Mouse (Mus musculus) forebrain, embryonic 16.5 days (tissue): ENCODE measurements at regions not wholly inside any gene's neighbourhood (a gene's known extent, or its start where the extent isn't known, plus 50 kb on each side); places are given as distances from the start of the nearest gene placed in this dataset.
A peak's percentile ranks its signal among the peaks of the same experiment; 100 is the strongest.

ENCODE experiments used
- ATAC-seq: fragments of 200-750 bp; cut with Nextera tagmentation; 2 replicates; pipeline ENCODE4 v1.8.0; 2017; ENCODE audit warnings: mild to moderate bottlenecking, moderate library complexity
- H3K27ac ChIP-seq: fragments of 300-500 bp; sonication (generic); 2 replicates; pipeline ENCODE4 v1.5.1; 2014; ENCODE audit warnings: low read length, control low read depth
- H3K27me3 ChIP-seq: fragments of 300-500 bp; sonication (generic); replicated peaks from 2 replicates; pipeline ENCODE4 v1.6.1; 2014; ENCODE audit warnings: low read length; ENCODE audit not compliant: control insufficient read depth, insufficient read depth
- H3K36me3 ChIP-seq: fragments of 300-500 bp; sonication (generic); 2 replicates; pipeline ENCODE4 v1.6.1; 2014; ENCODE audit not compliant: control insufficient read depth, insufficient read depth
- H3K4me1 ChIP-seq: fragments of 300-500 bp; sonication (generic); replicated peaks from 2 replicates; pipeline ENCODE4 v1.6.1; 2014; ENCODE audit warnings: low read length; ENCODE audit not compliant: control insufficient read depth, insufficient read depth
- H3K4me2 ChIP-seq: fragments of 300-500 bp; sonication (generic); 2 replicates; pipeline ENCODE4 v1.6.1; 2014; ENCODE audit warnings: mild to moderate bottlenecking, low read length, control low read depth
- H3K4me3 ChIP-seq: fragments of 300-500 bp; sonication (generic); replicated peaks from 2 replicates; pipeline ENCODE4 v1.5.1; 2014; ENCODE audit warnings: mild to moderate bottlenecking, low read length, control low read depth
- H3K9ac ChIP-seq: fragments of 300-500 bp; sonication (generic); replicated peaks from 2 replicates; pipeline ENCODE4 v1.6.1; 2014; ENCODE audit warnings: low read depth, low read length, control low read depth
- H3K9me3 ChIP-seq: fragments of 300-500 bp; sonication (generic); 2 replicates; pipeline ENCODE4 v1.6.1; 2016; ENCODE audit warnings: low read length; ENCODE audit not compliant: control insufficient read depth
- WGBS: fragments of 180-500 bp; shearing (Covaris S2); extraction: QIAGEN DNeasy Blood & Tissue Kit; methylation state at CpG from one replicate; pipeline ENCODE4 v1.1.7; 2014; 5-methylcytosine and 5-hydroxymethylcytosine counted together

- WGBS = 31% methylated on average over 9 of the region's 9 CpGs
- H3K9ac ChIP-seq = no peak overlapping the region
- H3K4me1 ChIP-seq = peaks cover 18% of the 10 kb centered on the region
- H3K27me3 ChIP-seq = no peaks in the 10 kb centered on the region
- no peak overlapping the region for H3K4me3 ChIP-seq
- H3K4me2 ChIP-seq = no peak overlapping the region
- no peak overlapping the region for H3K27ac ChIP-seq
- H3K36me3 ChIP-seq = no peaks in the 10 kb centered on the region
- H3K9me3 ChIP-seq = peaks cover 4% of the 10 kb centered on the region; the same call in 1 of the 2 replicates
- ATAC-seq = peak; percentile 69
Measured at GRCm38 (mm10) chr8:113978946-113979345, 130.4 kb upstream of the Adamts18 start.

GRCm38 (mm10) chr8:113979837-113980236, 131.3 kb upstream of the Adamts18 start:
- 94% methylated on average over 5 of the region's 5 CpGs for WGBS
- Histone ChIP-seq H3K36me3 (no peaks in the 10 kb centered on the region), H3K9me3 (peaks cover 4% of the 10 kb centered on the region; the same call in 1 of the 2 replicates), H3K4me2 (no peak overlapping the region), H3K27me3 (no peaks in the 10 kb centered on the region), H3K9ac (no peak overlapping the region), H3K4me3 (no peak overlapping the region), H3K27ac (no peak overlapping the region; the same call in 1 of the 2 replicates), H3K4me1 (peaks cover 16% of the 10 kb centered on the region)
- no peak for ATAC-seq

GRCm38 (mm10) chr8:113981339-113981738, 132.8 kb upstream of the Adamts18 start:
- peaks cover 16% of the 10 kb centered on the region for H3K4me1 ChIP-seq
- ATAC-seq = no peak
- H3K36me3 ChIP-seq = no peaks in the 10 kb centered on the region
- H3K9me3 ChIP-seq = peaks cover 4% of the 10 kb centered on the region; the same call in 1 of the 2 replicates
- 33% methylated on average over 1 of the region's 1 CpGs for WGBS
- H3K4me3 ChIP-seq = no peak overlapping the region
- no peak overlapping the region for H3K4me2 ChIP-seq
- H3K27me3 ChIP-seq = no peaks in the 10 kb centered on the region
- H3K9ac ChIP-seq = no peak overlapping the region
- no peak overlapping the region for H3K27ac ChIP-seq

GRCm38 (mm10) chr8:113984845-113985244, 136.3 kb upstream of the Adamts18 start:
- Histone ChIP-seq H3K36me3 (no peaks in the 10 kb centered on the region), H3K9ac (no peak overlapping the region), H3K27me3 (no peaks in the 10 kb centered on the region), H3K4me3 (no peak overlapping the region), H3K4me2 (no peak overlapping the region), H3K4me1 (peaks cover 2% of the 10 kb centered on the region; the same call in 1 of the 2 replicates), H3K9me3 (peaks cover 2% of the 10 kb centered on the region; the same call in 1 of the 2 replicates), H3K27ac (no peak overlapping the region)
- 11% methylated on average over 10 of the region's 10 CpGs for WGBS
- peak; percentile 43 for ATAC-seq

GRCm38 (mm10) chr8:113985471-113985870, 136.9 kb upstream of the Adamts18 start:
- no peak for ATAC-seq
- H3K4me1 ChIP-seq = peaks cover 2% of the 10 kb centered on the region; the same call in 1 of the 2 replicates
- no peak overlapping the region for H3K27ac ChIP-seq
- no peak overlapping the region for H3K4me3 ChIP-seq
- H3K9ac ChIP-seq = no peak overlapping the region
- no peaks in the 10 kb centered on the region for H3K9me3 ChIP-seq
- 56% methylated on average over 11 of the region's 11 CpGs for WGBS
- no peak overlapping the region for H3K4me2 ChIP-seq
- no peaks in the 10 kb centered on the region for H3K36me3 ChIP-seq
- no peaks in the 10 kb centered on the region for H3K27me3 ChIP-seq

- no peak overlapping the region for H3K9ac ChIP-seq
- WGBS = 72% methylated on average over 7 of the region's 7 CpGs
- no peak overlapping the region for H3K4me2 ChIP-seq
- H3K27me3 ChIP-seq = no peaks in the 10 kb centered on the region
- no peak overlapping the region for H3K4me3 ChIP-seq
- no peaks in the 10 kb centered on the region for H3K9me3 ChIP-seq
- ATAC-seq = no peak
- H3K36me3 ChIP-seq = no peaks in the 10 kb centered on the region
- peaks cover 2% of the 10 kb centered on the region; the same call in 1 of the 2 replicates for H3K4me1 ChIP-seq
- no peak overlapping the region for H3K27ac ChIP-seq
Measured at GRCm38 (mm10) chr8:113985948-113986347, 137.4 kb upstream of the Adamts18 start.

GRCm38 (mm10) chr8:113990718-113991117, 142.2 kb upstream of the Adamts18 start:
- Histone ChIP-seq H3K9ac (no peak overlapping the region), H3K36me3 (no peaks in the 10 kb centered on the region), H3K9me3 (no peaks in the 10 kb centered on the region), H3K4me1 (no peaks in the 10 kb centered on the region), H3K4me2 (no peak overlapping the region), H3K4me3 (no peak overlapping the region), H3K27me3 (no peaks in the 10 kb centered on the region), H3K27ac (no peak overlapping the region)
- WGBS = 92% methylated on average over 9 of the region's 9 CpGs
- ATAC-seq = no peak

GRCm38 (mm10) chr8:113998881-113999280, 134.5 kb upstream of the Nudt7 start:
- Histone ChIP-seq H3K36me3 (no peaks in the 10 kb centered on the region), H3K4me2 (no peak overlapping the region), H3K27me3 (no peaks in the 10 kb centered on the region), H3K9ac (no peak overlapping the region), H3K4me3 (no peak overlapping the region), H3K9me3 (no peaks in the 10 kb centered on the region), H3K4me1 (no peaks in the 10 kb centered on the region), H3K27ac (no peak overlapping the region)
- 77% methylated on average over 6 of the region's 6 CpGs for WGBS
- no peak for ATAC-seq

- H3K4me3 ChIP-seq = no peak overlapping the region
Measured at GRCm38 (mm10) chr8:114001674-114002073, 131.7 kb upstream of the Nudt7 start.

GRCm38 (mm10) chr8:114004436-114004835, 128.9 kb upstream of the Nudt7 start:
- Histone ChIP-seq H3K9ac (no peak overlapping the region), H3K27me3 (no peaks in the 10 kb centered on the region), H3K27ac (no peak overlapping the region), H3K4me2 (no peak overlapping the region), H3K4me1 (no peaks in the 10 kb centered on the region), H3K4me3 (no peak overlapping the region), H3K9me3 (no peaks in the 10 kb centered on the region), H3K36me3 (no peaks in the 10 kb centered on the region)
- 85% methylated on average over 7 of the region's 7 CpGs for WGBS
- no peak for ATAC-seq

More at GRCm38 (mm10) chr8:114001674-114002073, 131.7 kb upstream of the Nudt7 start:
- H3K36me3 ChIP-seq = no peaks in the 10 kb centered on the region
- no peak overlapping the region for H3K4me2 ChIP-seq
- 87% methylated on average over 2 of the region's 2 CpGs for WGBS
- ATAC-seq = no peak
- no peaks in the 10 kb centered on the region for H3K27me3 ChIP-seq
- H3K9ac ChIP-seq = no peak overlapping the region
- no peaks in the 10 kb centered on the region for H3K9me3 ChIP-seq
- no peaks in the 10 kb centered on the region for H3K4me1 ChIP-seq
- no peak overlapping the region for H3K27ac ChIP-seq
